Mouse (Mus musculus) kidney, postnatal 36 days (tissue): ENCODE data around the gene Ufd1.
"Not testable (repeated sequence)": the region's sequence is repeated elsewhere in the genome, so short reads cannot be mapped to it uniquely, and the experiment has no call there.

ENCODE experiments used
- DNase-seq, 2 experiments: peaks; one replicate each; pipeline ENCODE4 v3.0.0; 2021 to 2022; ENCODE audit warnings: mixed read lengths in 2 of 2

The Ufd1 gene

DNA sequence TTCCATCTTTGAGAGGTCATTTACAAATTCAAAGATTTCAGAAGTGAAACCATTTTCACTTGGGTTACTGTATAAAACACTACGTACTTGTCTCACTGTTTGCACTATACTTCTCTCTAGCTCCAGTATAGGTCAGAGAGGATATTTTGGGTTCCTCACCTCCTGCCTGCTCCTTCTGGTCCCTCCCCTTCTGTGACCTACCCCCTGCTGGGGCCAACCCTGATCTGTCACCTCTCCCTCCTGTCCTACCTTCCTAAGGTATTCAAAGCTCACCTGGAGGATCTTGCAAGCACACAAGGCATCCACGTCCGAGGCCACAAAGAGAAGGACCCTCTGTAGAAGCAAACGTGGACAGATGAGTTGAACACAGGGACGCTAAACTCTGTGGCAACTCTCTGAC is 547 bp upstream of the Ufd1 start:
- no peak for DNase-seq

DNA sequence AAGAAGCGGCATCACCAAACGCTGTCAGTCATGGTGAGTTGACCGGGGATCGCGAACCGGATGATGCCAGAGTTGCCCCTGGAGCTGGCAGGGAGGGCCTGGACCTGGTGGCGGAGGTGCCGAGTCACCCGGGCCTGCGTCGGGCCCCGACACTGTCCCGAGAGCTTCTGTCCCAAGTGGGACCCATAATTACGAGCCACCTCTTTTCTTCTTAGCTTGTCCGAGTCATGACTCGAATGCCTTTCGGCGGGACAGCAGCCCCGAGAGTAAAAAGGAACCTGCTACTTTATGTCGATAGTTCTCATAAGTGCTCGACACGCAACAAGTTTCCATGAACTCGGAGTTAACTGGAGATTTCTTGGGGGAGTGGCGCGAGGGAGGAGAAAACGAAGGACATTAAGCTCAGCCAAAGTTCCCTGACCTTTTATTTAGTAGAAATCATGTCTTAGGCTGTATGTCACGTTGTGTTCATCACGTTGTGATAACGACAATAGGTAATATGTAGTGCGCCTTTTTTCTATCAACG is 869 bp downstream of the Ufd1 start:
- DNase-seq: peak in 1 of 2 experiments; percentile 20

DNA sequence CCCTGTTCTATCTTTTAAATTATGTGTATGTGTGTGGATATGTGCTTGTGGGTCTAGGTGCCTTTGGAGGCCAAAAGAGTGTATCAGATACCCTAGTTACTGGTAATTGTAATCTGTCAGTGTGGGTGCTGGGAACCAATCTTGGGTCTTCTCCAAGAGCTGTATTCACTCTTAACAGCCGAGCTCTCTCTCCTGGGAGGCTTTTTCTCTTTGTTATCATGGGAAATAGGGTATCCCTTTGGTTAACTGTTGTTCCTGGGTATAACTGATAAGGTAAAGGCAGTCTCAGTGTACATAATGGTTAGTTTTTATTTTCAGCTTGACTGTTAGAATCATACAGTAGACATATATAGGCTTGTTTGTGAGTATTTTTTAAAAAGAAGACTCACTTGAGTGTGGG is 10.8 kb downstream of the Ufd1 start:
- DNase-seq: no peak

DNA sequence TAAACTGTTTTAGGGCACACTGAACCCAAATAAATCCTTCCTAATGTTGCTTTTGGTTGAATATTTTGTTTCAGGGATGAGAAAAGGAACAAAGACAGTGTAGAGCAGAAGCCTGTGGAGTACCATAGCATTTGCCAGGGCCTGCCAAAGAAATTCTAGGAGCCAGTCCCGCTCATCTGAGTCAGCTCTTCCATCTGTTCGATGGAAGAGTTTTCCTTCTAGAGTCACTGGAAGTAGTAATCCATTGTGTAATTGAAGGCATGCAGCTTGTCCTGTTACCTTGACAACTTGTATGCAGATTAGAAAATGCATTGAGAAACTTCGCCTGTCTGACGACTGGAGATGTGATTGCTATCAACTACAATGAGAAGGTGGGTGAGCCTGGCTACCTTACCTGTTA is 11.3 kb downstream of the Ufd1 start:
- DNase-seq: no peak

DNA sequence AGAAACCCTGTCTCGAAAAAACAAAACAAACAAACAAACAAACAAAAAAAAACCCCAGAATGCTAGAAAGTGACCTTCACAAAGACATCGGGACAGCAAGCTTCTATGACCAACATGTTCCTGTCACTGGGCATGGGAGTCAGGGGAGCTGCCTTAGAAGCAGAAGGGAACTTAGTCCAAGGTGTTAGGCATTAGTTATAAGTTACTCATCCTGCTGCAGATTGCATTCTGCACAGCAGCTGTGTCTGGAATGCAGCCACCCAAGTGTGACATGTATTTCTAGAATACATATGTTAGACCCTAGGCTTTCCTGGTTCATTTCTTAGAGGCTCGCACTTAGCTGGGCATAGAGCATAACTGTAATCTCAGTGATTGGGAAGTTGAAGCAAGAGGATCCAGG is 17.1 kb downstream of the Ufd1 start:
- peak in 1 of 2 experiments; percentile 8 for DNase-seq

DNA sequence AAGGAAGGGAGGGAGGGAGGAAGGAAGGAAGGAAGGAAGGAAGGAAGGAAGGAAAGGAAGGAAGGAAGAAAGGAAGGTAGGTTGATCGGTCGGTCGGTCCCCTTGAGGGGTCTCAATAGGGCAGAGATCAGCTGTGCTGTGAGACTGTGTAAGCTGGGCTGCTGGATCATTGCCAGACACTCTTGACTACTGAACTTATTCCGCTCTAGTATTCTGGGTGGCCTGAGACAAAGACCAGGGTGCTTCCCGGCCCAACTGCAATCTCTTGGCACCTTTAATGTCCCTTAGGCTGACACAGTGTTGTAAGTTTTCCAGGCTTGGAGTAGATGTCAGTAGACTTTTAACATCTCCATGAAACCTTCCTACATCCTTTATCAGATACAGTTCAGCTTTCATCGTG is 17.5 kb downstream of the Ufd1 start:
- peak in 1 of 2 experiments; percentile 31 for DNase-seq

DNA sequence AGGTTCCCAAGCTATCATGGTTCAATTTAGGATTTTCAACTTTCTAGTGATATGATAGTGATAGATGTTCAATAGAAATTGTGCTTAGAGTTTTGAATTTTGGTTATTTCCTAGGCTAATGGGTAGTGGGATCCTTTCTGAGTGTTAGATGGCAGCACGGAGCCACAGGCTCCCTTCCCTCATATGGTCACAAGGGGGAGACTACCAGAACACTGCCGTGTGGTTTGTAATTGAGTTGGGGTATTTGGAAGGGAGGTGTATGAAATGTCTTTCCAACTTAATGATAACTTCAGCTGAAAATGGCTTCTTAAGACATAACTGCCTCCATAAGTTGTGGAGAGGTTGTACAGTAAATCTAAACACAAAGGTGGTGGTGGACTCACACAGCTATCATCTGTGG is 21.9 kb downstream of the Ufd1 start:
- DNase-seq: no peak

DNA sequence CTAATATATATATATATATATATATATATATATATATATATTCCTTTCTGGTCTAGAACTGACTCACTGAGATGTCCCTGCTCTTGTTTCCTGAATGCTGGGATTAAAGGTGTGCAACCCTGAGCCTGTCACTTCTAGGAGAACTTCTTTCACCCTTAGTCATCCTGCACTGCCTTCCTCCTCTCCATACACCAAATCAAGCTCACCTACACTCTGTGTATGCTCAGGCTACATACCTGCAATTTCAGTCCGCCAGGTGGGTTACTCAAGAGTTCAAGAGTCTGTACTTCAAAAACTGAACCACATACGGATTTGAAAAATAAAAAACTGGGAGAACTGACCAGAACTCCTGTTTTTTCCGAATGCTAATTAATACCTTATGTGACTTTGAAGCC is 24.5 kb downstream of the Ufd1 start:
- DNase-seq: no peak

DNA sequence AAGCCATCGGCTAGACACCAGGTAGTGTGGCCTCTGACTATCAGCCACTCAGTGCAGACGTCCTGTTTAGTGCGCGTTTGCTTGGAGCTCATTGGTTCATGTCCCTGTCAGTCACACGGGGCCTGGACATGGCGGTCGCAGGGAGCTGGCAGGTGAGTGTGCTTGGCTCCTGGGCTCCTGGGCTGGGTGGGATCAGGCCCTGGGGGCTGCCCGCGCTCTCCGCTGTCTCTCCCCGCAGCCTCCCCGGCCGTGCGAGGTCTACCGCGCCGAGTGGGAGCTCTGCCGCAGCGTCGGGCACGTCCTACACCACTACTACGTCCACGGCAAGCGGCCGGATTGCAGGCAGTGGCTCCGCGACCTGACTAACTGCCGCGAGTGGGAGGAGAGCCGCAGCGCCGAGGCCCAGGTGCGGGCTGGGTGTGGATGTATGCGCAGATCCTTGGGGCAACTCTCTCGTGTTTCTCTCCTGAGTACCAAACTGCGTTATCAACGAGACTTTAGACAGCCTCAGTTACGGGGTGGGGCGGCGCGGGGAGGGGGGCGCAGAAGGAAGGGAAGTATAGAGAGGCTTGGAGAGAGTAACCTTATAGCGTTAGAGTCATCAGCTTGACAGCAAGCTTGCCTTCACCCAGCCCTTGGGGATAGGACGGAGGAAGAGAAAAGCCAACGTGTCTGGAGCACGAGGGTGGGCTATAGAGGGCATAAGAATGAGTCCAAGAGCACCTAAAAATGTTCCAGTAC is 25.1 kb downstream of the Ufd1 start, which contains the start of the genes 2510002D24Rik and Gm28539:
Gene 2510002D24Rik, plus strand, starts transcription at position 111 of the 741 bp plus-strand sequence.
Gene Gm28539, plus strand, starts transcription at position 117 of the 741 bp plus-strand sequence.
- DNase-seq: peak; percentile 98

DNA sequence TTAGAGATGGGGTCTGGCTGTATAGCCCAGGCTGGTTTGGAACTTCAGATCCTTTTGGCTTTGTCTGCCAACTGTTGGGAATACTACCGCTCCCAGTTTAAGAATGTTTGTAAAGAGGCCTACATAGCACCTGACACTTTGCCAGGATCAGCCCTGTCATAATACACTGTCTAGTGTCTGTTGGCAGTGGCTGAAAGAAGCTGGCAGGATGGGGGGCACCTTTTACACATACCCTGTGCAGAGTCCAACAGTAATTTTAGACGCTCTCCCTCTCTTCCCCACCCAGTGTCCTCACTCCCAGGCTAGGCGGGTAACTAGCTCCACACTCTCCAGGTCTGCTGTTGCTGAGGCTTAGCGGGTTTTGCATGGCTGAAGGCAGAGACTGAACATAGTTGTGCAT is 26.8 kb downstream of the Ufd1 start:
- DNase-seq: no peak

DNA sequence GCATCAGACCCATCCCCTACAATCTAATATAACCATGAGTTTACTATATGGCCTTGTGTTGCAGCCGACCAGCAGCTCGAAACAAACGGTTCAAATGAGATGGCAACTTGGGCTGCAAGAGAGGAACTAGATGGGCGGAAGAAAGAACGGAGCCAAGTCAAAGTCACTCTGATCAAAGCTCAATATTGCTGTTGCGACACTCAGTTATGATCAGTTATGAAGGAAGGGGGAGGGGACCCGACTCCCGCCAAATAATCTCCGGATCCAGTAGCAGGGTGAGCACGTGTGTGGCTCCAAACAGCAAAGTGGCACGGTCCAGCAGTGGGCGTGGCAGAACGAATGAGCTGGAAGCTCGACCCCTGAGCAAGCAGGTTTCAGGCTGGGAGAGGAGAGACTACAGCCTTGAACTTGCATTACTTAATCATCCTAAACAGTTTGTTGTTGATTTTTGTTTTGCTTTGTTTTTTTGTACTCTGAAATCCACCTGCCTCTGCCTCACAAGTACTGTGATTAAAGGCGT is 34.8 kb downstream of the Ufd1 start:
- DNase-seq: no peak

DNA sequence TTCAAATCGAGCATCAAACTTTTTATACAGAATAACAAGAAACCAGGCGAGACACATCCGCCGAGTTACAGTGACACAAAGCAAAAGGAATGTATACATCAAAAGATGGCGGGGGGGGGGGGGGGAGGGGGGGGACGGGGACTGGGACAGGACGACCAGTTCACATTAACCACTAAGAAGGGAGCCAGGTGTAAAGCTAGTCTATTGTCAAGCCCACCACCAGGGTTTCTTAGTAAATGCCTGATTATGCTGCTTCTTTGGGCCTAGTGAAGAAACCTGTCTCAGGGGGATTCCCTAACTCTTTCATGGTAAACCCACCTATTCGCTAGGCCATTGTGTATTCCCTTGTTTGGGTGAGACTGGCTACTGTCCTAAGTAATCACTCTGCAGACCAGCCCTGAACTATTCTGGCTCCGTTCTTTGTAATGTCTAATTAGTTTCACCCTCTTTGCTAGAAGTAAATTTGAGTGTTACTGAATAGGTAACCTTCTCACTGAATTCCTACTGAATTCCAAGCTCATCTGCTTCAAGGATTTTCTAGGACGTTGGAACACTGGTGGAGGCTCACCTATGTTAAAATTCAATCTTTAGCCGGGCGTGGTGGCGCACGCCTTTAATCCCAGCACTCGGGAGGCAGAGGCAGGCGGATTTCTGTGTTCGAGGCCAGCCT is 38.1 kb downstream of the Ufd1 start:
- not testable (repeated sequence) for DNase-seq

DNA sequence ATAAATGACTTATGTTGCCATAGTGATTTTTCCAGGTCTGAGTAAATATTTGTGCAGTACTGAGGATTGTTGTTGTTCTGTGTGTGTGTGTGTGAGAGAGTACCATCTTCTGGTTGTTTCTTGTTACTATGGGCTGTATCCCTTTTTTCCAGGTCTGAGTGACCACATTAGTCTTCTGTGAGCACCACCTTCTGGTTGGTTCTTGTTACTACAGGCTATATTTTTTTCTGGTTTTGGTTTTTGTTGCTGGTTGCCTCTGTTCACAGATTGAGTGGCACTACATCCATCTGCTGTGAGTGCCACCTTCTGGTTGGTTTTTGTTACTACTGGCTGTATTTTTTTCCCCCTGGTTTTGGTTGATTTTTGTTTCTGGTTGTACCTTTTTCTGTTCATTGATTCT is 47.0 kb downstream of the Ufd1 start:
- DNase-seq: peak; percentile 40 to 77

DNA sequence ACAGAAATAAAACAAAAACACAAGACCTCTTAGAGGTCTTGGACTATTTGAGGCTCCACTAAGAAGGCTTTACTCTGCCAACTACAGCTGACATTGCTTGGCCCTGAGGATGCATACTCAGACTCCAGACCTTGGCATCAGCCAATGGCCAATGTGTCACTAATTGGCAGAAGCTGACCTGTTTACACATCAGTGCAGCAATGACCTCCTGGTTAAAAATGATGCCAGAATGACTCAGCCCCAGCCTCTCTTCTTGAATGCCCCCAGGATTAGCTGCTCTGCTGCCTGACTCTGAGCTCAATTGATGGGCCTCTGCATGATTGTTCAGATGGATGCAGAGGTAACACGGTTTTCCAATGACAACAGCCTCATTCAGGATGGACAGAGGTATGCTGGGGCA is 48.6 kb downstream of the Ufd1 start:
- peak; percentile 42 to 54 for DNase-seq

DNA sequence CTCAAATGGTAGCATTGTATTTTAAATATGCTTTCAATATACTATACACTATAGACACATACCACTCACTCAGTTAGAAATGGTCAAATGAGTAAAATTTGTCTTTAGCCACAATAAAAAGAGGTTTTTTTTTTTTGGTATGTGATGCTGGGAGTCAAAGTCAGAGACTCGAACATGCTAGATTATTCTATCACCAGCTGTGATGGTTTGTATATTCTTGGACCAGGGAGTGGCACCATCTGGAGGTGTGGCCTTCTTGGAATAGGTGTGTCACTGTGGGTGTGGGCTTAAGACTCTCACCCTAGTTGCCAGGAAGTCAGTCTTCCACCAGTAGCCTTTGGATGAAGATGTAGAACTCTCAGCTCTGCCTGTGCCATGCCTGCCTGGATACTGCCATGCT is 58.9 kb downstream of the Ufd1 start:
- not testable (repeated sequence) for DNase-seq

DNA sequence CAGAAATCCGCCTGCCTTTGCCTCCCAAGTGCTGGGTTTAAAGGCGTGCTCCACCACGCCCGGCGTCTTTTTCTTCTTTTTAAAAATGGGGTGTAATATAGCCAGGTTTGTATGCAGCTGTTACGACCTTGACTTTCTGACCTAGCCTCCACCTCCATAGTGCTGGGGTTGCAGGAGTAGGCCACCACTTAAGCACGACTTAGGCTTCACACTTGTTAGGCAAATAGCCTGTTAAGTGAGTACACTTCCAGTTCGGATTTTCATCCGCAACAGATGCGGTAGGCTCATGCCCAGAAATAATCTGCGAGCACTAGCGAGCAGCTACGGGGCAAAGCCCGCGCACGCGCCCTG is 64.5 kb downstream of the Ufd1 start:
- DNase-seq: no peak

DNA sequence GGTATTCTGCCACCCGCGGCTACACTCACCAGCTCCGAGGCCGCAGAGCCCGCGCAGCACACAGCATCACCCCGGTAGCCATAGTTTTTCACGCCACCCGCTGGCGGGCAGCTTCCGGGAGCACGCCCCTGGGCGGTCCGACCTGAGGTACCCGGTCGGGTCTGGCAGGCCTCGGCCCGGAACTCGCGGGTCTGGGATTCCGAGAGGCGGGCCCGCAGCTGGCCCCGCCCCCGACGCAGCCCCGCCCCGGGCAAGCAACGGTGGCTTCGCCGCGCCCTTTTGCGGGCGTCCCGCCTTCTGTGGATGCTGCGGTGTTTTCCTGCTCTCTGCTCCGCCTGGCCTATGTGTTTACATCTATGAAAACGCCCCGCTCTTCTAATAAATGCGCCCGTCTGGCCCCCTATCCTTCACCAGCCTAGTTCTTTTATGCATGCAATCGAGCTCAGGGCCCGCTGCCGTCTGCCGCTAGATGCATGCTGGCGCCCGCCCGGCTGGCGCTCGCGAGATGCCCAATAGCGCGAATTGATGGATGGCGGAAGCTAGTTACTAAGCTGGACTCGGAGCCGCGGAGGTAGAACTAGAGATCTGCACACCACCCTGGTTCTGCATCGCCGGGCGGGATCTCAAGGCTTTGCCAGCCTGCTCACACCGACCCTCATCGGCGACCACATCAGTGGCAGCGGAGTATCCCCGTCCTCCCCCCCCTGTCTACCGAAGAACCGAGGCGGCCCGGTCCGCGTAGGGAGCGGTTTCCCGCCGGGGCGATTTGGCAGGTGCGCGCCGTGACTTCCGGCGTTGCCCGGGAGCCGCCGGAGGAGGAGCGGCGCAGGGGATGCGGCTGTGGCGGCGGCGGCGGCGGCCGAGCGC is 65.1 kb downstream of the Ufd1 start, which contains the start of the genes Mrpl40 and Hira:
Gene Mrpl40, minus strand, starts transcription at position 421 of the 867 bp plus-strand sequence.
Gene Hira, plus strand, starts transcription at position 596 of the 867 bp plus-strand sequence.
- DNase-seq: peak; percentile 96 to 97

DNA sequence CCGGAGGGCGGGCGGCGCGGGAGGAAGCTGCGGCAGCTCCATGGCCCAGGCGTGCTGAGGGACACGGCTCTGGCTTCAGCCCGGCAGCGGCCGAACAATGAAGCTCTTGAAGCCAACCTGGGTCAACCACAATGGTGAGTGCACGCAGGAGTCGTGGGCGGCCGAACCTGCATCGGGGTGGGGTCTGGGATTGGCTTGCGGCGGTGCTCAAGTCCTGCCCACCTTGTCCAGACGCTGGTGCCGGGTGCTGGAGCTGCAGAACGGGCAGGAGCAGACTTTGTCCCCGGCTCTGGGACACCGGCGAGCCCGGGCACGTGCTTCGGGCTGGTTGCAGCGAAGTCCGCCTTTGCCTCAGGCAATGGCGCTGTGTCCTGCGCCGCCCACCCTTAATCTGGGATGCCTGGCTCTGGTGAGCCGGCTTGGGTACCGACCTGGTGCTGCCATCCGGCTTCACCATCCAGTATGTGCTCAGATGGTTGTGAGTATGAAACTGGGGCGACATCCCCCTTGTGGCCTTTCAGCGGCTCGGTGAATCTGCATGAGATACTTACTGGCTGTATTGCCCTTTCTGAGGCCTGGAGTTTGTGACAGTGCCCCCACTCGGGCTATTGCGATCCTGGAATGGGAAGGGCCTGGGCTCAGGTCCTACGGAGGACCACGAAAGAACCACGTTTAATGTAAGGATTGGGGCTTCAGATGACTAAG is 66.0 kb downstream of the Ufd1 start:
- peak; percentile 61 to 74 for DNase-seq

DNA sequence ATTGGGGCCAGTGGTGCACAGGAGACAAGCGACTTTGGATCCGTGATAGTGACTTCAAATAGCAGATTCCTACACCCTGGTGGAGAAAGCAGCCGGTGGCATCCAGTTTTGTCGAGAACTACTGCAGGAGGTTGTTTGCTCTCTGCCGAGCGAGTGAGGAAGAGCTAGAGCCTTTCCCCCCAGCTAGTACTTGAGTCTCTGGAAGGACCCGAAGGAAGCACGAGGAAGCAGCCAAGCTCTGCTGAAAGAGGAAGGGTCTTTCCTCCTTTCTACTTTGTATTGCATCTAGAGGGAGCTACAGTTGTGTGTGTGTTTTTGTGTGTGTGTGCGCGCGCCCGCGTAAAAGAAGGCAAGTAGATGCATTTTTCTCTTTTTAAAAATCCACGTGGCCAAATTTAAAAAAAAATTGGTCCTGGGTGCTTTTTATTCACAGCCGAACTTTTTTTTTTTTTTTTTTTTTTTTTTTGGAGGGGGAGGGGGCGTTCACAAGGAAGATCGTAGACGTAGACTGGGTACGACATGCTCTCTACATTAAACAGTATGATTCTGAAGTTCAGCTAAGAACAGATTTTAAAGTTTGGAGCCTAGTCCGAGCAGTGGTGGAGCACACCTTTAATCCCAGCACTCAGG is 66.6 kb downstream of the Ufd1 start:
- no peak for DNase-seq

DNA sequence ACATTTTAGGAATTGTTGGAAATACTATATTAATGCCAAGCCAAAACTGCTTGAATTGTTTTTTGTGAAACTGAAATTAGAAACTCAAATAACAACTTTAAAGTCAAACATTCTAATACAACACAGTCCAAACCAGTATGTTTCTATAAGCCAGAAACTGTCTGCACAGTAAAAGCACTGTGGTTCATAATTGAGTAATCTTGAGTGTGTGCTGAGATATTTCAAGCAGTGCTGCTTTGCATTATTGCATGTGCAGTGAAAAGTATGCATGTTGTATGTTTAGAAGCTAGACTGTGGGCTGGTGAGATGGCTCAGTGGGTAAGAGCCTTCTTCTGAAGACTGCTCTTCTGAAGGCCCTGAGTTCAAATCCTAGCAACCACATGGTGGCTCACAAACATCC is 72.5 kb downstream of the Ufd1 start:
- DNase-seq: no peak
